Mouse (Mus musculus) c-Kit-positive CD71-positive TER-119-negative erythroid progenitor cells, embryonic 14.5 days (primary cell): Measurements from ENCODE around the gene Nhlh2.

ENCODE experiments used
- DNase-seq: peaks from one replicate; pipeline ENCODE4 v3.0.0-alpha.2; 2013; ENCODE audit warnings: low read depth

Gene Nhlh2

DNA sequence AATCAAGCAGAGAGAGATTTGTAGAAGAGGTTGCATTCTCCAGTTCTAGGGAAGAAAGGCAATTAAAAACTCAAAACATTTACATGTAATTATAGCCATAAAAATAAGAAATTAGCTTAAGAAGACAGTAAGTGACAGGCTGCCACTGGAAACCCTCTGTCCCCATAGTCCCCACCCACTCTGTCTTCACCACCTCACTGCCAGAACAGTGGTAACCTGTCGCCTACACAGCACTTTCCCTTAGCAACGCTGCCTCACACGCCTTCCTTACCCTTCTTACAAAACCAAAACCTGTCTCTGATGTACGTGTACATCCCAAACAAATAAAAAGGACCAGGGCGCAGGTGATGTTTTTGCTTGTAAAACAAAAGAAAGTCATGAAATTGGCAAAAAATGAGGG lies 15.8 kb downstream of the Nhlh2 start:
- no peak for DNase-seq

DNA sequence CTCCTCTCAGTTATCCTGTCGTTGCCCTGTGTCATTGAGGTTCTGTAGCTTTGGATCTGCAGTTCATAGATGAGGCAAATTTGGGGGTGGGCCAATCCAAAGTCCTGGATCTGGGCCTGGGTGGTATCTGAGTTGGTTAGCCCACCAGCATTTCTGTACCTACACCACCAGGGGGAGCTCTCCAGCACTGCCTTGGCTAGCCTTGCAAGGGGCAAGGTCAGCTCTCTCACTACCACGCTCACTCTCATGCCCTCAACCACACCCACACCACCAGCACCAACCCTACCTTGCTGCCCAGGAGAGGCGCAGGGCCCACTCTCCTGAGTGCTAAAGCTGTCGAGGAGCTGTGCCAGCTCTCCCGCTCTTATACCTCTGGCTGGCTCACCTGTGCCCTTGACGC lies 18.0 kb downstream of the Nhlh2 start:
- DNase-seq = peak; percentile 4

DNA sequence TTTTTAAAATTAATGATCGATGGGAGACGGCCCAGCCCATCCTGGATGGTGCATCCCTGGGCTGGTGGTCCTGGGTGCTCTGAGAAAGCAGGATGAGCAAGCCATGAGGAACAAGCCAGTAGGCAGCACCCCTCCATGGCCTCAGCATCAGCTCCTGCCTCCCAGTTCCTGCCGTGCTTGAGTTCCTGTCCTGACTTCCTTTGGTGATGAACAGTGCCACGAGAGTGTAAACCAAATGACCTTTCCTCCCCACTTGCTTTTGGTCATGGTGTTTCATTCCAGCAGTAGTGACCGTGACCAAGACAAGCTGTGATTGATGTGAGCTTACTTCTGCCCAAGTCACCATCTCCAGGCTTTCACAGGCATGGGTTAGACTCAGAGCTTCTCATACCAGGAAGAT lies 27.9 kb downstream of the Nhlh2 start:
- no peak for DNase-seq

DNA sequence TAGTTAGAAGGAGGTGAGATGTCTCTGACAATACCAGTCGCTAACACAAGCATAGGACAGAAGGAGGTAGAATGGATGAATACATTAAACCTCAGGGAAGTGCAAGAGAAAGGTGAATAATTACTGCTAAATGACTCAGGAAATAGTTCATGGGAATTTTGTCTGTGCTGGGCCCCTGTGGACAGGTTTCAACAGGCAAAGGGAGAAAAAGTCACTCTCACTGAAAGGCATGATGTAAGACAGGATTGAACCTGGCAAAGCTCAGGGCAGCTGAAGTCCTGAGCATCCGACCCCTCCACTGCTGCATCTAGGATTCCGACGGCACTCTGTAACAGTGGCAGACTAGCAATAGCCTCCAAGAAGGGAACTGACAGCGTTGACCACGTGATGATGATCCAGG lies 28.7 kb downstream of the Nhlh2 start:
- no peak for DNase-seq

DNA sequence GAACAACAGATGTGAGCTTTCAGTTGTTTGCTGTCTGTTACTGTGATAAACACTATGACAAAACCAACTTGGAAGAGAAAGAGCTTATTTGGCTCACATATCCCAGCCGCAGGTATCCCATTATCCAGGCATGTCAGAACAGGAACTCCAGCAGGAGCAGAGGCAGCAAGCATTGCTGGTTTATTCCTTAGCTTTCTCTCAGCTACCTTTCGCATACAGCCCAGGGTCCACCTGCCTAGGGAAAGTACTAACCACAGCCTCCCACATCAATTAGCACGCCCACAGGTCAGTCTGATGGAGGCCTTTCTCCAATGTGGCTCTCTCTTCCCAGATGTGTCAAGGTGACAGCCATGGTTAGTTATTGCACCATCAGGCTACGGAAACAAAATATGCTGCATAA lies 31.8 kb downstream of the Nhlh2 start:
- DNase-seq = no peak

- DNase-seq = no peak
Measured at GRCm38 (mm10) chr3:102045071-102045470, 35.2 kb downstream of the Nhlh2 start.

DNA sequence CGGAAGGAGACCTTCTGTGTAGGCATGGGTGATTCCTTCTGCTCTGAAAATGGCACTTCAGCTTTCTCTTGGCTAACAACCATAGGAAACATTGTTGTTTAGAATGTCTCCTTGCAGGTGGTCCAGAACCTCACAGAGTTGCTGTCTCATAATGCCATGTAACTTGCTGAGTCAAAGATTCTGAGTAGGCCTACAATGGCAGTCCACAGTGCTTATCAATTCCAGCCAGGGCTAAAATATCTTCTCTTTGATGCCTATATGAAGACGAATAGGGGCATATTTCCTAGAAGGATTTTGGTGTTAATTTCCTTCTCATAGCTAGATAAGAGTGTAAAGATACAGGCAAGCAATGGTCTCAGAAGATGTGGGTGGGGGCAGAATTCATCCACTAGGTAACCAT lies 37.7 kb downstream of the Nhlh2 start:
- no peak for DNase-seq

- DNase-seq = no peak
Measured at GRCm38 (mm10) chr3:102049207-102050104, 39.6 kb downstream of the Nhlh2 start.

DNA sequence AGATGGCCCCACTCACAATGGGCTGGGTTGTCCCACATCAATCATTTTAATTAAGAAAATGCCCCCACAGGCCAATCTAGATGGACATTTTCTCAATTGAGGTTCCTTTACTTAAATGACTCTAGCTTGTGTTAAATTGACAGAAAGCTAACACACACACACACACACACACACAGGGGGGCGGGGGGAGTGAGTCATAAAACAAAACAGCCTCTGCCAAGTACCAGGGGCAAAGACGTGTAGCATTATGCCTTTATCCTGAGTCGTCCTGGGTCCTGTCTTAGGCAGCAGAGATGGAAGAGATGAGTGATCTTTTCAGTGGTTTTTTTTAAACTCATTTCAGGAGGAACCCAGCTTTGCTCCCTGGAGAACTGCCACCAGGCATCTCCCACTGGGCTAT lies 42.2 kb downstream of the Nhlh2 start:
- no peak for DNase-seq

- no peak for DNase-seq
Measured at GRCm38 (mm10) chr3:102053293-102053692, 43.4 kb downstream of the Nhlh2 start.

DNA sequence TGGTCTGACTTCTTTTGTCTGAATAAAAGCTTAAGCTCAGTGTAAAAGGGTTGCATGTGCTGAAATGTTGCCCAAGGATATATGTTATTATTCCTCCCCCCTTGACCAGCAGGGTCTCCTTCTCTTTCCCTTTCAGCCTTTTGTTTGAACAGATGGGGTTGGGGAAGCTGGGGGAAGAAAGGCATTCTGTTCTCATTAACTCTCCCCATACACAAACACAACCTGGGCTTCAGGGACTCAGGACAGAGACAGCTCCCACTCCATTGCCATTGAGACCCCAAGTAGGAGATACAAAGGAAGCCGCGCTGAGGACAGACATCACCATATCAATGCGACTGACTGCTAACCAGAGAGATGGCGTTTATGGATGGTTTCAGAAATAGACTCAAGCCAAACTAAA lies 46.0 kb downstream of the Nhlh2 start:
- no peak for DNase-seq

DNA sequence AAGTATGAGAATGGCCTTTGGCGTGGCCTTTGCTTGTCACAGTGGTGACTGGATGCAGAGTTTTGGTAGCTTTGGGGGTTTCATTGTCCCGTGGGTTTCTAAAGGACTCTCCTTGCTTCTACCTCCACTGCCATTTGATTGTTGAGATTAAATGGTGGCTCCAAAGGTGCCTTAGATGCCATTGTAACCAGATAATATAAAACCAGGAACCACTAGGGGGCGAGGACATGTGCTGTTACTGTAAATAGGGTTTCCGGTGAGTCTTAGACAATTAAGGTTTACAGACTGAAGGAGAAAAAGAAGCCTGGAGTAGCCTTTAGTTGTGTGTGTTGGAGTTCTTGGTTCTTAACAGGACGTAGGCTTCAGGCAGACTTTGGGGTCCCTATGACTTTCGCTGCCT lies 50.2 kb downstream of the Nhlh2 start:
- no peak for DNase-seq

GRCm38 (mm10) chr3:102061923-102062670 lies 52.2 kb downstream of the Nhlh2 start:
- no peak for DNase-seq

DNA sequence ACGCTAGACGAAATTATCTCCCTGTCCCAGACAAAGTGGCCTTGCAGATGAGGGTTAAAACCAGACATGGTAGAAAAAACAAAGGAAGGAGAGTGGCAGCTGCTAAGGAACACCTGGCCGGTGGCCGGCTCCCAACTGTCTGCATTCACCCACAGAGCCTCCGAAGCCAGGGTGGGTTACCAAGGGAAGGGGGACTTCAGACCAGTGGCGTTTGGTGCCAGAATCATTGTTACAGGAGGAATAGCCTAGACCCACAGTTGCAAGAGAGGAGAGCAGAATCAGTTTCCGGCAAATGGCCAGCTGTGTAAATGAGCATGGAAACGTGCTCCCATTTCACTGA lies 52.8 kb downstream of the Nhlh2 start:
- no peak for DNase-seq

DNA sequence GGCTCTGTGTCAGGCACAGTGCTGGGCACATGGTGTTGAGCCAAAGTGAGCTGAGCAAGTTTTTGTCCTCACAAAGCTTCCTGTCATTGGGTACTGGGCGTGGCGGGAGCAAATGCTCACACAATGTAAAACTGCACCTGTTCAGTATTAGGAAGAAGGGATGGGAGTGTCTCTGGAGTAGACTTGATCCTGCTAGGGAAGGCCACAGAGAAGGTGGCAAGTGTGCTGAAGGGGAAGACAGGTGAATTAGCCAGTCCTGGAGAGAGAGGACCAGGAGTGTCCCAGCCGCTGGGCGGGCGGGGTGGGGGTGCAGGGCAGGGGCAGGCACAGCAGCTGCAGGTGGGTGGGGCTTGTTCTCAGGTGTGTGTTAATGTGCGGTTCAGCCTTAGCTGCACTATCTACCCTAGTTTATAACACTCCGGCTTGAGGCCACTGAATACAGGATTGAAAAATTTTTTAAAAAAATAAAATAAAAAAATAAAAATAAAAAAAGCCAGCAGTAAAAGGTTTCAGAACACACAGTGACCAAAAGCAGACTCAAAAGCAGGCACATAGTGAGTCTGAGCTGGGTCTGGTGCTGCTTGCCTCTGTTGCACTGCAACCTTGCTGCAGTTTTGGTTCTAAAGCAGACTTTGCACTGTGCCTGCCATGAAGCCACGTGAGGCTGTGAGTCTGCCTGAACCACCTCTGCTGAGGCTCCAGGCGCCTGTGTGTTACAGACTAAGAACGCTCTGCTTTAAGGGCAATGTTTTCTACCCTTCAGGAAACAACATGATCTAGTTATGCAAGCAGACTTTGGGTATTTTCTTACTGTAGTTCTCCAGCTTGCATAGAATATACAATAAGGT lies 53.6 kb downstream of the Nhlh2 start:
- DNase-seq = no peak

DNA sequence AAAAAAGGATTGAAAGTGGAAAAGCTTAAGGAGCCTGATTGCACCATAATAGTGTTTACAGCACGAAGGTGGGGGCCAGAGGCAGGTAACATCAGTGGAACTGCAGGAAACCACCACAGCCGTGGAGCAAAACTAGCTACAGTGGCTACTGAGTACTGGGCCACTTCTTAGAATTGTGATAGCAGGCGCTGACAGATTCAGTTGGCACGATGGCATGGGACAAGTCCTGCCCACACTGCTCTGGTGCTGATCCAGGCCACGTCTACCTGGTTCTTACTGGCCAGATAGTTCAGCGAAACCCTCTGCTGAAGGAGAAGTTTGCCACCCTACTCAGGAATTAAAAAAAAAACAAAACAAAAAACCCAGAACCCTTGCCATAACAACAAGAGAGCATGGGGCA lies 54.7 kb downstream of the Nhlh2 start:
- no peak for DNase-seq
